Mouse (Mus musculus) cortical plate, adult 2 months (tissue): Measurements from ENCODE around the gene Gm13889. TPM values are rescaled to one million over a fixed set of nuclear protein-coding genes. Genes with fewer than 3 reads are reported as not detected.

Experiments
- H3K27ac ChIP-seq: fragments of 200-500 bp; 2 replicates; pipeline ENCODE4 v1.5.1; 2012; ENCODE audit warnings: low read length, control low read depth, inconsistent platforms; ENCODE audit not compliant: insufficient read depth
- H3K4me1 ChIP-seq: fragments of 200-500 bp; 2 replicates; pipeline ENCODE4 v1.6.1; 2011; ENCODE audit warnings: low read length; ENCODE audit not compliant: control insufficient read depth, insufficient read depth
- H3K4me3 ChIP-seq: fragments of 200-500 bp; 2 replicates; pipeline ENCODE4 v1.5.1; 2011; ENCODE audit warnings: mild to moderate bottlenecking, low read length, control low read depth; ENCODE audit not compliant: insufficient read depth
- CTCF ChIP-seq: fragments of 200-500 bp; IDR thresholded peaks from 2 replicates; pipeline ENCODE4 v1.5.1; 2011; ENCODE audit warnings: mild to moderate bottlenecking, control low read depth, low read length; ENCODE audit not compliant: insufficient read depth; ENCODE audit errors: extremely low read depth
- POLR2A ChIP-seq: fragments of 200-500 bp; IDR thresholded peaks from 2 replicates; pipeline ENCODE4 v1.6.1; 2011; ENCODE audit warnings: mild to moderate bottlenecking, low read length, control low read depth; ENCODE audit not compliant: insufficient read depth; ENCODE audit errors: extremely low read depth
- polyA plus RNA-seq: library from polyadenylated mRNA; depleted of rRNA; stranded (reverse); fragments of >200 nt; gene quantifications from 2 replicates; pipeline ENCODE4 v1.2.3, GENCODE M21; 2012; rRNA removed

The Gm13889 gene
- polyA plus RNA-seq, 1 experiment: 39.6 TPM

GRCm38 (mm10) chr2:93907519-93908294 is 49.3 kb downstream of the Gm13889 start:
- TF ChIP-seq CTCF: no peak
- TF ChIP-seq POLR2A: no peak
- H3K27ac ChIP-seq: no peak overlapping the region

GRCm38 (mm10) chr2:93906316-93906715 is 50.7 kb downstream of the Gm13889 start:
- H3K4me3 ChIP-seq: no peak overlapping the region
- H3K4me1 ChIP-seq: peaks cover 13% of the 10 kb centered on the region
- TF ChIP-seq CTCF (no peak), POLR2A (no peak)
- no peak overlapping the region for H3K27ac ChIP-seq

More at GRCm38 (mm10) chr2:93907519-93908294, 49.3 kb downstream of the Gm13889 start:
- H3K4me1 ChIP-seq: peaks cover 13% of the 10 kb centered on the region
- H3K4me3 ChIP-seq: no peak overlapping the region

Other genes with a start within 250 kb of the Gm13889 start
- gene Ext2, start 134.6 kb downstream of the Gm13889 start, polyA plus RNA-seq: 32.1 and 34.6 TPM in 2 replicates
- gene Accs, start 107.3 kb downstream of the Gm13889 start, polyA plus RNA-seq: 7.3 and 8.8 TPM in 2 replicates
- gene Accsl, start 88.0 kb downstream of the Gm13889 start, polyA plus RNA-seq: 0.68 and 0.77 TPM in 2 replicates
- gene Gm27027, start 39.2 kb upstream of the Gm13889 start, polyA plus RNA-seq: not detected in 2 replicates
- 45.9 and 51.3 TPM in 2 replicates for gene Alkbh3, start 53.6 kb upstream of the Gm13889 start, polyA plus RNA-seq
- gene Hsd17b12, start 200.8 kb upstream of the Gm13889 start, polyA plus RNA-seq: 65.0 and 65.5 TPM in 2 replicates